Mouse (Mus musculus) forebrain, postnatal 0 days (tissue): Measurements from ENCODE around the gene Ccdc149. TPM values are rescaled to one million over a fixed set of nuclear protein-coding genes. Genes with fewer than 3 reads are reported as not detected.

ENCODE experiments used
- ATAC-seq: fragments of 200-750 bp; cut with Nextera tagmentation; 2 replicates; pipeline ENCODE4 v1.8.0; 2017; ENCODE audit warnings: mild to moderate bottlenecking, moderate library complexity
- DNase-seq: peaks from one replicate; pipeline ENCODE4 v3.0.0-alpha.2; 2015
- H3K27ac ChIP-seq: fragments of 300-500 bp; sonication (generic); 2 replicates; pipeline ENCODE4 v1.5.1; 2014; ENCODE audit warnings: low read depth, mild to moderate bottlenecking, antibody characterized with exemption, low read length, moderate library complexity, mixed read lengths
- H3K27me3 ChIP-seq: fragments of 300-500 bp; sonication (generic); 2 replicates; pipeline ENCODE4 v1.6.1; 2014; ENCODE audit warnings: mild to moderate bottlenecking, low read length, mixed read lengths; ENCODE audit not compliant: insufficient read depth
- H3K36me3 ChIP-seq: fragments of 300-500 bp; sonication (generic); 2 replicates; pipeline ENCODE4 v1.6.1; 2014; ENCODE audit warnings: mild to moderate bottlenecking, moderate library complexity; ENCODE audit not compliant: insufficient read depth
- H3K4me1 ChIP-seq: fragments of 300-500 bp; sonication (generic); 2 replicates; pipeline ENCODE4 v1.6.1; 2014; ENCODE audit warnings: antibody characterized with exemption; ENCODE audit not compliant: insufficient read depth
- H3K4me2 ChIP-seq: fragments of 300-500 bp; sonication (generic); 2 replicates; pipeline ENCODE4 v1.6.1; 2014; ENCODE audit warnings: low read depth, mild to moderate bottlenecking, moderate library complexity
- H3K4me3 ChIP-seq: fragments of 300-500 bp; sonication (generic); 2 replicates; pipeline ENCODE4 v1.5.1; 2014; ENCODE audit warnings: low read depth, low read length, mixed read lengths
- H3K9ac ChIP-seq: fragments of 300-500 bp; sonication (generic); 2 replicates; pipeline ENCODE4 v1.6.1; 2014; ENCODE audit warnings: mild to moderate bottlenecking
- H3K9me3 ChIP-seq: fragments of 300-500 bp; sonication (generic); 2 replicates; pipeline ENCODE4 v1.6.1; 2016; ENCODE audit warnings: low read length
- CTCF ChIP-seq: sonication (generic); IDR thresholded peaks from 2 replicates; pipeline ENCODE4 v1.5.1; 2016; ENCODE audit warnings: antibody characterized with exemption, control low read depth, low read depth
- WGBS: fragments of 180-500 bp; shearing (Covaris S2); extraction: QIAGEN DNeasy Blood & Tissue Kit; methylation state at CpG from one replicate; pipeline ENCODE4 v1.1.7; 2014; 5-methylcytosine and 5-hydroxymethylcytosine counted together
- polyA plus RNA-seq: library from polyadenylated mRNA; unstranded; fragments of >200 nt; fragmentation: Nextera tagmentation; extraction: Ambion mirVana; gene quantifications from 2 replicates; pipeline ENCODE4 v1.2.1, GENCODE M21; 2015
- total RNA-seq: library from RNA; depleted of rRNA; stranded (reverse); fragments of >200 nt; gene quantifications from 2 replicates; pipeline ENCODE4 v1.2.3, GENCODE M21; 2014

Ccdc149 gene
- total and polyA plus RNA-seq, 2 experiments from 2014 or later, result 16.0 to 21.4 TPM

GRCm38 (mm10) chr5:52450821-52451220, 20.5 kb downstream of the Ccdc149 start:
- ATAC-seq, result peak; percentile 29; the same call in 1 of the 2 replicates
- no peak for DNase-seq
- Histone ChIP-seq H3K36me3 (no peaks in the 10 kb centered on the region), H3K27ac (no peak overlapping the region), H3K4me1 (no peaks in the 10 kb centered on the region), H3K27me3 (no peaks in the 10 kb centered on the region), H3K9me3 (no peaks in the 10 kb centered on the region), H3K4me3 (no peak overlapping the region), H3K4me2 (no peak overlapping the region), H3K9ac (no peak overlapping the region)
- 84% methylated on average over 9 of the region's 9 CpGs for WGBS
- no peak for TF ChIP-seq CTCF

DNA sequence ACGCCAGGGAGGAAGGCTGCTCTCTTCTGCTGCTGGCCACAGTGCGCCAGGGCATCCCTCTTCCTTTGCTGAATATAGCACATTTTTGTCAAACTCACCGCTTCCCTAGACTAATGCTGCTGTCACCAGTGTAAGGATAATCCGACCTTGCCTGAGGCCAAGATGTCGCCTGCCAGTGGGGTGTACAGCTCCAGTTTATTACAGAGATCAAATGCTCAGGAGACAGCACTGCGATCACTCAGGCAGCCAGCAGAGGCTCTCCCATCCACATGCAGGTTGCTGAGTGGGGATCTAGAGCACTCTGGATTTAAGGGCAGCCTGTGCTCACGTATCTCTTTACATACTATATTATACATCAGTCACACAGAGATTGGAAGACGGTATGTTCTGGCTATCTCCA, 22.1 kb downstream of the Ccdc149 start:
- TF ChIP-seq CTCF, result peak; percentile 28; the same call in 1 of the 2 replicates
- H3K4me2 ChIP-seq, result no peak overlapping the region
- H3K27me3 ChIP-seq, result no peaks in the 10 kb centered on the region
- H3K4me1 ChIP-seq, result no peaks in the 10 kb centered on the region
- ATAC-seq, result 0 out of 2 replicates have a peak, but pooled peaks have one; percentile 8
- H3K36me3 ChIP-seq, result no peaks in the 10 kb centered on the region
- H3K27ac ChIP-seq, result no peak overlapping the region
- no peak overlapping the region for H3K9ac ChIP-seq
- DNase-seq, result no peak
- H3K9me3 ChIP-seq, result no peaks in the 10 kb centered on the region
- no peak overlapping the region for H3K4me3 ChIP-seq
- WGBS, result 73% methylated on average over 8 of the region's 8 CpGs

GRCm38 (mm10) chr5:52440278-52440677, 31.0 kb downstream of the Ccdc149 start:
- 33% methylated on average over 11 of the region's 11 CpGs for WGBS
- Histone ChIP-seq H3K27ac (no peak overlapping the region), H3K9me3 (no peaks in the 10 kb centered on the region), H3K27me3 (no peaks in the 10 kb centered on the region), H3K4me1 (no peaks in the 10 kb centered on the region), H3K9ac (no peak overlapping the region), H3K4me2 (peak overlapping the region; percentile 6; the same call in 1 of the 2 replicates), H3K4me3 (no peak overlapping the region), H3K36me3 (no peaks in the 10 kb centered on the region)
- DNase-seq (no peak), ATAC-seq (peak; percentile 58; the same call in 1 of the 2 replicates)
- no peak for TF ChIP-seq CTCF

- H3K4me3 ChIP-seq, result no peak overlapping the region
- no peak overlapping the region for H3K9ac ChIP-seq
- H3K36me3 ChIP-seq, result no peaks in the 10 kb centered on the region
- H3K4me1 ChIP-seq, result no peaks in the 10 kb centered on the region
- no peak overlapping the region for H3K4me2 ChIP-seq
- ATAC-seq (no peak), DNase-seq (no peak)
- WGBS, result 83% methylated on average over 7 of the region's 7 CpGs
- no peak overlapping the region for H3K27ac ChIP-seq
- no peak for TF ChIP-seq CTCF
- H3K9me3 ChIP-seq, result no peaks in the 10 kb centered on the region
- H3K27me3 ChIP-seq, result no peaks in the 10 kb centered on the region
Measured at GRCm38 (mm10) chr5:52438946-52439345, 32.4 kb downstream of the Ccdc149 start.

GRCm38 (mm10) chr5:52435533-52435932, 35.8 kb downstream of the Ccdc149 start:
- DNase-seq (no peak), ATAC-seq (no peak)
- no peak overlapping the region for H3K9ac ChIP-seq
- no peaks in the 10 kb centered on the region for H3K9me3 ChIP-seq
- no peak overlapping the region for H3K27ac ChIP-seq
- no peaks in the 10 kb centered on the region for H3K4me1 ChIP-seq
- WGBS, result 90% methylated on average over 6 of the region's 6 CpGs
- no peaks in the 10 kb centered on the region for H3K36me3 ChIP-seq
- no peaks in the 10 kb centered on the region for H3K27me3 ChIP-seq
- no peak overlapping the region for H3K4me2 ChIP-seq
- no peak for TF ChIP-seq CTCF
- no peak overlapping the region for H3K4me3 ChIP-seq

- DNase-seq (no peak), ATAC-seq (no peak)
- H3K4me2 ChIP-seq, result no peak overlapping the region
- H3K27ac ChIP-seq, result no peak overlapping the region
- H3K4me3 ChIP-seq, result no peak overlapping the region
- WGBS, result 54% methylated on average over 8 of the region's 8 CpGs
- no peaks in the 10 kb centered on the region for H3K9me3 ChIP-seq
- H3K27me3 ChIP-seq, result no peaks in the 10 kb centered on the region
- H3K9ac ChIP-seq, result no peak overlapping the region
- no peaks in the 10 kb centered on the region for H3K36me3 ChIP-seq
- H3K4me1 ChIP-seq, result no peaks in the 10 kb centered on the region
- TF ChIP-seq CTCF, result no peak
Measured at GRCm38 (mm10) chr5:52431276-52431844, 40.0 kb downstream of the Ccdc149 start.

DNA sequence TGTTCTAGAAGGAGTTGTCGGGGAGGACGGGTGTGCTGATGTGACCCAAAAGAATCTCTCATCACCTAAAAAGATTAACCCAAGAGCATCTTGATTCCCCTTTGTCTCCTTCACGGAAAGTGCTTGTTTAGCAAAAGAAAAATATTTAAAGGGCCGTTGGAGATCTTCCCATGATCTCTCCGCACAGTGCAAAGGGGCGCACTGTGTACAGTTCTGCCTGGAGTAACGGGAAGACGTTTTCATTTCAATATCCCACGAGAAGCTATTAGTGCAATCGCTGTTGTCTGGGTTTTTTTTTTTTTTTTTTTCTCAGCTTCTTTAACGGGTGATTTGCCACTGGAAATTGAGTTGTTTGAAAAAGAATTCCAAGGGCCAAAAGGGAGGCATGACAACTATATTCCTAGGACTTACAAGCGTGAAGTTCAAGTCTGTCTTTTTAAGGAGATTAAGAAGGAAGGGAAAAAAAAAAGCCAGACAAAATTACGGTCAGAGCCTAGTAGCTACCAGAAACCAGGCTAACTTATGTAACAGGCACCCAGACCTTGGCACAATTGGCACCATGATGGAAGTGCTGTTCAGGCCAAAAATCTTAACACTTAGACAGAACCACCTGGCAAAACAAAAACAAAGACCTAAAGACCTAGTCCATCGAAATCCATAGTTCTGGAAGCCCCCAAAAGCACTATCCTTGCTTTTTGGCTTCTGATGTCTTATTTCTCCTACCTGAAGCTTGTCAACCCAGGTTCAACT, 41.4 kb downstream of the Ccdc149 start:
- ATAC-seq (no peak), DNase-seq (no peak)
- Histone ChIP-seq H3K4me2 (no peak overlapping the region), H3K9me3 (no peaks in the 10 kb centered on the region), H3K9ac (no peak overlapping the region), H3K4me1 (no peaks in the 10 kb centered on the region), H3K36me3 (no peaks in the 10 kb centered on the region), H3K27ac (no peak overlapping the region), H3K4me3 (no peak overlapping the region), H3K27me3 (no peaks in the 10 kb centered on the region)
- WGBS, result 55% methylated on average over 14 of the region's 14 CpGs
- TF ChIP-seq CTCF, result no peak
